Mouse (Mus musculus): Measurements from ENCODE around the gene Fam163a. TPM values are rescaled to one million over a fixed set of nuclear protein-coding genes. Genes with fewer than 3 reads are reported as not detected.

Fam163a gene
- polyA plus RNA-seq, 1 experiment from 2014 or later, result 1.2 TPM

GRCm38 (mm10) chr1:156087586-156087985, 117.2 kb downstream of the Fam163a start:
- H3K27me3 ChIP-seq (ENCODE audit: insufficient read depth, low read length), result no peaks in the 10 kb centered on the region
- no peak for TF ChIP-seq CTCF (IDR thresholded peaks at IDR 0.05; ENCODE audit: low read depth)
- H3K9me3 ChIP-seq (ENCODE audit: low read depth, low read length), result no peaks in the 10 kb centered on the region
- WGBS, result 64% methylated on average over 5 of the region's 5 CpGs
- H3K4me3 ChIP-seq (ENCODE audit: low read depth, low read length), result no peak overlapping the region
- H3K4me1 ChIP-seq (ENCODE audit: insufficient read depth), result no peaks in the 10 kb centered on the region
- DNase-seq (no peak), ATAC-seq (ENCODE audit: insufficient read depth) (no peak)
- H3K27ac ChIP-seq (ENCODE audit: low read depth), result no peak overlapping the region
- no peaks in the 10 kb centered on the region for H3K36me3 ChIP-seq (ENCODE audit: insufficient read depth)
- no peak overlapping the region for H3K9ac ChIP-seq
- H3K4me2 ChIP-seq, result no peak overlapping the region

DNA sequence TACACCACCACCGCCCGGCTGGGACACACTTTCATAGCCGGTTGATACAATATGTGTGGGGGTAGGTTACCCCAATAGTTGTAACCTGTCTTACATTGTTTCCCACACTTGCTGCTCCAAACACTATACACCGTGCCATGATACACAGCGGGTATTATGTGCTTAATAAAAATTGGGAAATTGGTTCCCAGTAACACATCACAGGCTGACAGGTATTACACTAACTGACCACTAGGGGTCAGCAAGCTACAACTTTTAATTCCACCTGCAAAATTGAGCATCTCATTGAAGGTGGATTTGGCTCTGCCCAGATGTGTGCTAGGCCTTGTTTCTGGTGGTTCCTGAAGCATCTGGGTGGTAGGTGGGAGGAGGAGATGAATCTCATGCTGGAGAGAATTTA, 119.1 kb downstream of the Fam163a start:
- Histone ChIP-seq H3K4me3 (ENCODE audit: low read depth, low read length) (no peak overlapping the region), H3K4me1 (ENCODE audit: insufficient read depth) (no peaks in the 10 kb centered on the region), H3K27ac (ENCODE audit: low read depth) (no peak overlapping the region), H3K27me3 (ENCODE audit: insufficient read depth, low read length) (no peaks in the 10 kb centered on the region), H3K9me3 (ENCODE audit: low read depth, low read length) (no peaks in the 10 kb centered on the region), H3K9ac (no peak overlapping the region), H3K4me2 (no peak overlapping the region), H3K36me3 (ENCODE audit: insufficient read depth) (no peaks in the 10 kb centered on the region)
- TF ChIP-seq CTCF (IDR thresholded peaks at IDR 0.05; ENCODE audit: low read depth), result peak; percentile 95
- 48% methylated on average over 5 of the region's 5 CpGs for WGBS
- DNase-seq (peak; percentile 86), ATAC-seq (ENCODE audit: insufficient read depth) (peak; percentile 50; the same call in 1 of the 2 replicates)

- H3K27me3 ChIP-seq (ENCODE audit: insufficient read depth, low read length), result no peaks in the 10 kb centered on the region
- H3K4me3 ChIP-seq (ENCODE audit: low read depth, low read length), result no peak overlapping the region
- DNase-seq (no peak), ATAC-seq (ENCODE audit: insufficient read depth) (no peak)
- H3K9ac ChIP-seq, result no peak overlapping the region
- WGBS, result 48% methylated on average over 3 of the region's 3 CpGs
- no peak for TF ChIP-seq CTCF (IDR thresholded peaks at IDR 0.05; ENCODE audit: low read depth)
- H3K4me1 ChIP-seq (ENCODE audit: insufficient read depth), result no peaks in the 10 kb centered on the region
- no peaks in the 10 kb centered on the region for H3K36me3 ChIP-seq (ENCODE audit: insufficient read depth)
- no peak overlapping the region for H3K27ac ChIP-seq (ENCODE audit: low read depth)
- H3K9me3 ChIP-seq (ENCODE audit: low read depth, low read length), result no peaks in the 10 kb centered on the region
- no peak overlapping the region for H3K4me2 ChIP-seq
Observed at GRCm38 (mm10) chr1:156084603-156085002, 120.2 kb downstream of the Fam163a start.

DNA sequence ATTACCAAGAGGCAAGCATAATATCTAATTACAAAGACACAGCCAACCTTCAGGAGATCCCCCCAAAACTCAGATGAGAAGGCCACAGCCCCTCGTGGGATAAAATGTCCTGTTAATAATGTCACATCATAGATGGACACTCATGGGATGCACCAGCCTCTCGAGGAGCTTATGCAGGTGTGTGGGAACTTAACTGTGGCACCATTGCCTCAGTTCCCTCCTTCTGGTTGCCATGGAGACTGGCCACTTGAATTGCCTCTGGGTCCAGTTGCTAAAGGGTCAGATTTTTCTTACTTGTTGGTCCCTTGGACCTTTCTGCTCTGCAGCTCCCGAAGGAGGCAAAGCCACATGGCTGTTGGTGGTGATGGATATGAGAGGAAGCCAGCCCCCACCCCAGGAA, 127.2 kb downstream of the Fam163a start:
- Histone ChIP-seq H3K9ac (no peak overlapping the region), H3K27ac (ENCODE audit: low read depth) (no peak overlapping the region), H3K27me3 (ENCODE audit: insufficient read depth, low read length) (no peaks in the 10 kb centered on the region), H3K9me3 (ENCODE audit: low read depth, low read length) (no peaks in the 10 kb centered on the region), H3K36me3 (ENCODE audit: insufficient read depth) (no peaks in the 10 kb centered on the region), H3K4me2 (no peak overlapping the region), H3K4me1 (ENCODE audit: insufficient read depth) (peaks cover 5% of the 10 kb centered on the region), H3K4me3 (ENCODE audit: low read depth, low read length) (no peak overlapping the region)
- ATAC-seq (ENCODE audit: insufficient read depth) (no peak; the same call in 1 of the 2 replicates), DNase-seq (no peak)
- TF ChIP-seq CTCF (IDR thresholded peaks at IDR 0.05; ENCODE audit: low read depth), result no peak
- WGBS, result 45% methylated on average over 3 of the region's 3 CpGs

DNA sequence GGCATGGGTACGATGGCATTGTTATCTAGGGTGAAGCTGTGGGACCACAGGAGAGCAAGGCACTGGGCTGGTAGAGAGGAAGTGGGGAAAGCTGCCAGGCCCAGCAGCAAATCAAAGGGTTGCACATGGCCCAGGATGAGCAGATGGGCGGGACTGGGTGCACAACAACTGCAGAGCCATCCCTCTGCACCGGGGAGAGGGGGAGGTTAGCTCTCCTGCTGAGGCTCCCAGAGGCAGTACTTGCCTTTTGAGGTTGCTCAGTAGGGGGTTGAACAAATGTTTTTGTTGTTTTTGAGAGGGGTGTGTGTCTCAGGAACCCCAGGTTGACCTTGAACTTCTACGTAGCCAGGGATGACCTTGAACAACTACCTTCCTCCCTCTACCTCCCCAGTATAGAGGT, 128.4 kb downstream of the Fam163a start:
- H3K9me3 ChIP-seq (ENCODE audit: low read depth, low read length), result no peaks in the 10 kb centered on the region
- H3K9ac ChIP-seq, result no peak overlapping the region
- DNase-seq (no peak), ATAC-seq (ENCODE audit: insufficient read depth) (no peak)
- no peak for TF ChIP-seq CTCF (IDR thresholded peaks at IDR 0.05; ENCODE audit: low read depth)
- H3K4me2 ChIP-seq, result no peak overlapping the region
- no peaks in the 10 kb centered on the region for H3K36me3 ChIP-seq (ENCODE audit: insufficient read depth)
- no peak overlapping the region for H3K27ac ChIP-seq (ENCODE audit: low read depth)
- no peak overlapping the region for H3K4me3 ChIP-seq (ENCODE audit: low read depth, low read length)
- H3K27me3 ChIP-seq (ENCODE audit: insufficient read depth, low read length), result no peaks in the 10 kb centered on the region
- peaks cover 5% of the 10 kb centered on the region for H3K4me1 ChIP-seq (ENCODE audit: insufficient read depth)
- WGBS, result 48% methylated on average over 4 of the region's 4 CpGs

GRCm38 (mm10) chr1:156074575-156074974, 130.3 kb downstream of the Fam163a start:
- peaks cover 5% of the 10 kb centered on the region for H3K4me1 ChIP-seq (ENCODE audit: insufficient read depth)
- H3K9me3 ChIP-seq (ENCODE audit: low read depth, low read length), result no peaks in the 10 kb centered on the region
- DNase-seq (peak; percentile 65), ATAC-seq (ENCODE audit: insufficient read depth) (peak; percentile 50; the same call in 1 of the 2 replicates)
- no peak overlapping the region for H3K4me2 ChIP-seq
- no peak overlapping the region for H3K9ac ChIP-seq
- H3K27me3 ChIP-seq (ENCODE audit: insufficient read depth, low read length), result no peaks in the 10 kb centered on the region
- no peak overlapping the region for H3K4me3 ChIP-seq (ENCODE audit: low read depth, low read length)
- H3K27ac ChIP-seq (ENCODE audit: low read depth), result no peak overlapping the region
- 23% methylated on average over 8 of the region's 8 CpGs for WGBS
- H3K36me3 ChIP-seq (ENCODE audit: insufficient read depth), result no peaks in the 10 kb centered on the region
- TF ChIP-seq CTCF (IDR thresholded peaks at IDR 0.05; ENCODE audit: low read depth), result no peak

DNA sequence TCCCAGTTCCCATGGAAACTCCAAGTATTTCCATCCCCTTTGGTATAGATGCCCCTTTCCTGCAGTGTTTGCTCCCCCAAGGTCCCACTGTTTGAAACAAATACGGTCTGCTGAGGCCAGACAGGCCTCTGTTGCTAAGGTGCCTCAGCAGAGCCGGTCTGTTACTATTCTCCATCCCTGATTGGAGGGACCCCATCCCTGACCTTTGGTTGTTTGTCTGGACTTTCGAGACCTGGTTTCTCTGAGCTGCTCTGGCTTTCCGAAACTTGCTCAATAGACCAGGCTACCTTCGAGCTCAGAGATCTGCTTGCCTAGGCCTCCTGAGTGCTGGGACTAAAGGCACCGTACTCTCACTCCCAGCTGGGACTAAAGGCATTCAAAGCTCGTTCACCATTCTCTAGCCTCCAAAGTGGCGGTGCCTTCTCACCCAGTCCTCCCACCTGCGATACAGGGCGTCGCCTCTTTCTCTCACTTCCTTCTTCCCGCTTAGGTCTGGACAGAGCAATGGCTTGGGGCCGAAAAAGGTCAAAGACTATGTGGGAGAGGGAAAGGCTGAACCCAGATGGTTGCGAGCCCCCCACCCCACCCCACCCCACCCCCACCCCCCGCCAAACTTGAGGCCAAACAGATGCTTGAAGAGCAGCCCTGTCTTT, 131.5 kb downstream of the Fam163a start:
- H3K4me3 ChIP-seq (ENCODE audit: low read depth, low read length), result no peak overlapping the region
- H3K4me2 ChIP-seq, result no peak overlapping the region
- TF ChIP-seq CTCF (IDR thresholded peaks at IDR 0.05; ENCODE audit: low read depth), result no peak
- DNase-seq (no peak), ATAC-seq (ENCODE audit: insufficient read depth) (no peak)
- 56% methylated on average over 15 of the region's 15 CpGs for WGBS
- no peaks in the 10 kb centered on the region for H3K9me3 ChIP-seq (ENCODE audit: low read depth, low read length)
- no peaks in the 10 kb centered on the region for H3K27me3 ChIP-seq (ENCODE audit: insufficient read depth, low read length)
- H3K36me3 ChIP-seq (ENCODE audit: insufficient read depth), result 0 out of 2 replicates have a peak, but pooled peaks cover under 1% of the 10 kb centered on the region
- H3K27ac ChIP-seq (ENCODE audit: low read depth), result no peak overlapping the region
- H3K9ac ChIP-seq, result no peak overlapping the region
- peaks cover 5% of the 10 kb centered on the region for H3K4me1 ChIP-seq (ENCODE audit: insufficient read depth)
